Mouse (Mus musculus): ENCODE measurements around the gene Sec14l1.

GRCm38 (mm10) chr11:117127931-117128548 lies 13.1 kb downstream of the Sec14l1 start:
- TF ChIP-seq POLR2A (IDR thresholded peaks at IDR 0.05; ENCODE audit: borderline replicate concordance, control insufficient read depth, low read depth, low read length) (no peak), CTCF (IDR thresholded peaks at IDR 0.05; ENCODE audit: control insufficient read depth, insufficient read depth, low read length) (no peak)
